Mouse (Mus musculus): Measurements from ENCODE around the gene Pno1.

Pno1 gene

GRCm38 (mm10) chr11:17176638-17177037 is 34.7 kb downstream of the Pno1 start:
- DNase-seq = no peak

- DNase-seq = no peak
Observed at GRCm38 (mm10) chr11:17172300-17172699, 39.1 kb downstream of the Pno1 start.

- DNase-seq = no peak
Observed at GRCm38 (mm10) chr11:17170938-17171729, 40.2 kb downstream of the Pno1 start.

- DNase-seq = no peak
Observed at GRCm38 (mm10) chr11:17169262-17169661, 42.1 kb downstream of the Pno1 start.

- no peak for DNase-seq
Observed at GRCm38 (mm10) chr11:17166627-17167026, 44.7 kb downstream of the Pno1 start.

GRCm38 (mm10) chr11:17163956-17164355 is 47.4 kb downstream of the Pno1 start:
- DNase-seq = no peak

GRCm38 (mm10) chr11:17160242-17160641 is 51.1 kb downstream of the Pno1 start:
- peak in 1 of 2 experiments; percentile 30 for DNase-seq

GRCm38 (mm10) chr11:17159738-17160241 is 51.6 kb downstream of the Pno1 start:
- DNase-seq = peak; percentile 47 to 50

GRCm38 (mm10) chr11:17158858-17159737 is 52.3 kb downstream of the Pno1 start, which contains the start of gene Ppp3r1:
Gene Ppp3r1 (plus strand): TSS chr11:17159263.
- DNase-seq = peak; percentile 94 to 95
